Comparison of ENCODE assay signal across 8 mouse cellular contexts in genomic region chr7:127842001-127842718, GRCm38 (mm10). TPM values are rescaled to one million over a fixed set of nuclear protein-coding genes. Genes with fewer than 3 reads are reported as not detected.
DNase-seq lines count a peak whose midpoint lies in the region; ATAC-seq and TF ChIP-seq lines count a peak whose summit lies in the region.

No protein-coding gene starts in this region.

- peak overlapping the region; percentile 40 for H3K27ac ChIP-seq in CH12.LX (ENCODE audit: insufficient read depth, low read depth)
- H3K27ac ChIP-seq in forebrain, embryonic 10.5 days: peak overlapping the region; percentile 87
- peak overlapping the region; percentile 74 to 91 for H3K27ac ChIP-seq in heart, embryonic 14.5 days (replicated peaks in 1 of 2; ENCODE audit: control insufficient read depth in 1 of 2, insufficient read depth in 1 of 2, low read depth in 2 of 2, low read length in 2 of 2)
- peak overlapping the region; percentile 79 for H3K27ac ChIP-seq in liver, embryonic 14.5 days
- peak overlapping the region; percentile 91 for H3K27ac ChIP-seq in stomach, embryonic 15.5 days

- H3K27me3 ChIP-seq in CH12.LX (replicated peaks): no peaks in the 10 kb centered on the region
- 0 out of 2 replicates have a peak, but pooled peaks cover 12% of the 10 kb centered on the region for H3K27me3 ChIP-seq in forebrain, embryonic 10.5 days (ENCODE audit: poor library complexity, severe bottlenecking)
- no peaks in the 10 kb centered on the region for H3K27me3 ChIP-seq in heart, embryonic 14.5 days (ENCODE audit: control insufficient read depth, insufficient read depth, low read length)
- H3K27me3 ChIP-seq in liver, embryonic 14.5 days (ENCODE audit: control insufficient read depth, insufficient read depth, low read length): no peaks in the 10 kb centered on the region
- no peaks in the 10 kb centered on the region for H3K27me3 ChIP-seq in stomach, embryonic 15.5 days (replicated peaks)

- peak overlapping the region; percentile 65 to 87 (median 77) for H3K4me3 ChIP-seq in CH12.LX (replicated peaks in 1 of 3; ENCODE audit: low read depth in 2 of 3, low read length in 2 of 3, poor library complexity in 1 of 3)
- H3K4me3 ChIP-seq in forebrain, embryonic 10.5 days: peak overlapping the region; percentile 86
- peak overlapping the region; percentile 71 to 93 for H3K4me3 ChIP-seq in heart, embryonic 14.5 days (ENCODE audit: control insufficient read depth in 1 of 2, insufficient read depth in 1 of 2, low read depth in 1 of 2, low read length in 2 of 2)
- H3K4me3 ChIP-seq in liver, embryonic 14.5 days (ENCODE audit: insufficient read depth in 1 of 2, low read depth in 2 of 2, low read length in 2 of 2): peak overlapping the region; percentile 76 to 85
- H3K4me3 ChIP-seq in stomach, embryonic 15.5 days (replicated peaks): peak overlapping the region; percentile 78

- dilution Hi-C loops in CH12.LX (cut with MboI; ENCODE audit: extremely low pct_ligation_motif_present, extremely low pct_unique_long_range_greater_than_20kb, low sequenced_read_pairs): no loop called here

- ATAC-seq in heart, embryonic 14.5 days (ENCODE audit: insufficient number of reproducible peaks, insufficient read depth, low FRiP score, low read depth): peak; percentile 27; the same call in 1 of the 2 replicates
- peak; percentile 54 for ATAC-seq in liver, embryonic 14.5 days (ENCODE audit: insufficient read depth)
- ATAC-seq in stomach, embryonic 15.5 days (ENCODE audit: insufficient read depth, low FRiP score, low read depth): peak; percentile 80

- peak overlapping the region; percentile 74 for H3K9ac ChIP-seq in CH12.LX (ENCODE audit: insufficient read depth, low read depth)
- H3K9ac ChIP-seq in heart, embryonic 14.5 days (ENCODE audit: low read length): peak overlapping the region; percentile 92
- H3K9ac ChIP-seq in liver, embryonic 14.5 days (replicated peaks): peak overlapping the region; percentile 76
- H3K9ac ChIP-seq in stomach, embryonic 15.5 days: peak overlapping the region; percentile 48

- H3K4me1 ChIP-seq in CH12.LX (ENCODE audit: control insufficient read depth in 1 of 2, insufficient read depth in 2 of 2): peaks cover 2 to 13% of the 10 kb centered on the region in 2 experiments; a peak in 3 of 4 replicates
- H3K4me1 ChIP-seq in forebrain, embryonic 10.5 days: peaks cover 19% of the 10 kb centered on the region
- H3K4me1 ChIP-seq in heart, embryonic 14.5 days (ENCODE audit: control insufficient read depth in 2 of 2, insufficient read depth in 2 of 2, low read length in 2 of 2): peaks cover 5 to 9% of the 10 kb centered on the region in 2 experiments; a peak in 3 of 4 replicates
- H3K4me1 ChIP-seq in liver, embryonic 14.5 days (replicated peaks; ENCODE audit: control insufficient read depth in 2 of 2, insufficient read depth in 2 of 2, low read length in 1 of 2): peaks cover 9 to 10% of the 10 kb centered on the region in 2 experiments
- 0 out of 2 replicates have a peak, but pooled peaks cover 5% of the 10 kb centered on the region for H3K4me1 ChIP-seq in stomach, embryonic 15.5 days

- peaks cover 23 to 37% of the 10 kb centered on the region in 2 experiments for H3K36me3 ChIP-seq in CH12.LX (replicated peaks in 1 of 2; ENCODE audit: control insufficient read depth in 1 of 2, insufficient read depth in 1 of 2, low read length in 1 of 2)
- peaks cover 25% of the 10 kb centered on the region for H3K36me3 ChIP-seq in forebrain, embryonic 10.5 days (replicated peaks)
- peaks cover 42% of the 10 kb centered on the region for H3K36me3 ChIP-seq in heart, embryonic 14.5 days (ENCODE audit: control insufficient read depth, insufficient read depth, low read length)
- H3K36me3 ChIP-seq in liver, embryonic 14.5 days (replicated peaks; ENCODE audit: control insufficient read depth, insufficient read depth, low read depth): no peaks in the 10 kb centered on the region; the same call in 1 of the 2 replicates
- H3K36me3 ChIP-seq in stomach, embryonic 15.5 days: peaks cover 24% of the 10 kb centered on the region

- in situ Hi-C loops in CH12.LX (cut with MboI; ENCODE audit: low pct_ligation_motif_present, low pct_unique_long_range_greater_than_20kb, low sequenced_read_pairs): no loop called here

- DNase-seq in CH12.LX (ENCODE audit: extremely low read depth): peak; percentile 86
- peak; percentile 78 for DNase-seq in c-Kit-positive CD71-negative TER-119-negative erythroid progenitor cells, embryonic 14.5 days (ENCODE audit: low read depth)
- DNase-seq in forebrain, embryonic 10.5 days (ENCODE audit: extremely low spot score, low spot score): peak; percentile 75
- peak; percentile 89 for DNase-seq in kidney, postnatal 10 days
- peak; percentile 64 to 77 (median 70) for DNase-seq in liver, embryonic 14.5 days (ENCODE audit: low read depth in 3 of 3, low spot score in 3 of 3)
- peak; percentile 64 for DNase-seq in neural tube, embryonic 10.5 days (ENCODE audit: extremely low spot score, low spot score)

- no peak for TF ChIP-seq EP300 in CH12.LX (IDR thresholded peaks at IDR 0.05; ENCODE audit: low read length)
- no peak for TF ChIP-seq EP300 in liver, embryonic 14.5 days (IDR thresholded peaks at IDR 0.05; ENCODE audit: low read depth)

- no peak for TF ChIP-seq CTCF in CH12.LX (conservative IDR thresholded peaks at IDR 0.05 in 1 of 2, IDR thresholded peaks at IDR 0.05 in 1 of 2; ENCODE audit: low read depth in 2 of 2, low read length in 2 of 2)
- no peak for TF ChIP-seq CTCF in liver, embryonic 14.5 days (IDR thresholded peaks at IDR 0.05; ENCODE audit: low read depth)

- WGBS in forebrain, embryonic 10.5 days: under 1% methylated on average over 40 of the region's 40 CpGs
- under 1% methylated on average over 40 of the region's 40 CpGs for WGBS in heart, embryonic 14.5 days
- under 1% methylated on average over 40 of the region's 40 CpGs for WGBS in liver, embryonic 14.5 days (ENCODE audit: insufficient replicate concordance)
- under 1% methylated on average over 40 of the region's 40 CpGs for WGBS in stomach, embryonic 15.5 days

- H3K4me2 ChIP-seq in CH12.LX (ENCODE audit: insufficient read depth, low read depth, poor library complexity, severe bottlenecking): peak overlapping the region; percentile 41
- peak overlapping the region; percentile 92 for H3K4me2 ChIP-seq in heart, embryonic 14.5 days (ENCODE audit: low read length)
- peak overlapping the region; percentile 96 for H3K4me2 ChIP-seq in liver, embryonic 14.5 days (ENCODE audit: low read depth)
- H3K4me2 ChIP-seq in stomach, embryonic 15.5 days: peak overlapping the region; percentile 87

- TF ChIP-seq RAD21 in CH12.LX (IDR thresholded peaks at IDR 0.05; ENCODE audit: low read depth, low read length): no peak

- H3K9me3 ChIP-seq in CH12.LX (replicated peaks; ENCODE audit: low read length): no peaks in the 10 kb centered on the region
- H3K9me3 ChIP-seq in forebrain, embryonic 10.5 days: no peaks in the 10 kb centered on the region
- no peaks in the 10 kb centered on the region for H3K9me3 ChIP-seq in heart, embryonic 14.5 days (ENCODE audit: control insufficient read depth, low read length)
- no peaks in the 10 kb centered on the region for H3K9me3 ChIP-seq in liver, embryonic 14.5 days (ENCODE audit: control insufficient read depth, low read length)
- H3K9me3 ChIP-seq in stomach, embryonic 15.5 days: no peaks in the 10 kb centered on the region

- peak; percentile 61 for TF ChIP-seq POLR2A in CH12.LX (IDR thresholded peaks at IDR 0.05; ENCODE audit: low read depth, low read length)

- no peaks in the 10 kb centered on the region for H3K79me2 ChIP-seq in CH12.LX (replicated peaks; ENCODE audit: control insufficient read depth, extremely low read depth, insufficient read depth, poor library complexity, severe bottlenecking)

RNA-seq across cellular contexts. Expression of gene Stx1b, which starts 17.8 kb away (rescaled TPM):
- total RNA-seq in CH12.LX (2012; rRNA removed) (0.08 TPM in 1 of 2 replicates, not detected in the other), CH12.LX (2014; rRNA removed) (not detected in 2 replicates)
- 0.25 and 0.31 TPM in 2 replicates for polyA plus RNA-seq in CH12.LX (2012; ENCODE audit: insufficient read length, low read depth)
- 5.5 and 6.1 TPM in 2 replicates for polyA plus RNA-seq in forebrain, embryonic 10.5 days (2016; fragmentation: Nextera tagmentation; extraction: Ambion mirVana)
- polyA plus RNA-seq in heart, embryonic 14.5 days (2014; fragmentation: Nextera tagmentation; extraction: Ambion mirVana): 1.0 and 1.2 TPM in 2 replicates
- polyA plus RNA-seq in liver, embryonic 14.5 days (2012; rRNA removed): 0.95 and 1.1 TPM in 2 replicates
- 0.05 and 0.21 TPM in 2 replicates for polyA plus RNA-seq in liver, embryonic 14.5 days (2014; fragmentation: Nextera tagmentation; extraction: Ambion mirVana)
- 3.2 and 3.4 TPM in 2 replicates for polyA plus RNA-seq in stomach, embryonic 15.5 days (2015; fragmentation: Nextera tagmentation; extraction: Ambion mirVana)

RNA-seq across cellular contexts. Expression of gene Stx4a, which starts 18.1 kb away (rescaled TPM):
- total RNA-seq in CH12.LX (2012; rRNA removed) (23.0 and 25.4 TPM in 2 replicates), CH12.LX (2014; rRNA removed) (15.9 and 16.5 TPM in 2 replicates)
- 50.5 and 59.0 TPM in 2 replicates for polyA plus RNA-seq in CH12.LX (2012; ENCODE audit: insufficient read length, low read depth)
- 23.7 and 24.6 TPM in 2 replicates for polyA plus RNA-seq in forebrain, embryonic 10.5 days (2016; fragmentation: Nextera tagmentation; extraction: Ambion mirVana)
- polyA plus RNA-seq in heart, embryonic 14.5 days (2014; fragmentation: Nextera tagmentation; extraction: Ambion mirVana): 25.8 and 28.8 TPM in 2 replicates
- polyA plus RNA-seq in liver, embryonic 14.5 days (2012; rRNA removed): 20.4 and 34.9 TPM in 2 replicates
- 7.2 and 8.1 TPM in 2 replicates for polyA plus RNA-seq in liver, embryonic 14.5 days (2014; fragmentation: Nextera tagmentation; extraction: Ambion mirVana)
- polyA plus RNA-seq in stomach, embryonic 15.5 days (2015; fragmentation: Nextera tagmentation; extraction: Ambion mirVana): 45.3 and 48.1 TPM in 2 replicates

RNA-seq across cellular contexts. Expression of gene Zfp646, which starts 33.9 kb away (rescaled TPM):
- total RNA-seq in CH12.LX (2012; rRNA removed): 23.8 and 25.3 TPM in 2 replicates
- total RNA-seq in CH12.LX (2014; rRNA removed): 9.3 and 10.6 TPM in 2 replicates
- polyA plus RNA-seq in CH12.LX (2012; ENCODE audit: insufficient read length, low read depth): 16.6 and 18.8 TPM in 2 replicates
- 18.6 and 19.5 TPM in 2 replicates for polyA plus RNA-seq in forebrain, embryonic 10.5 days (2016; fragmentation: Nextera tagmentation; extraction: Ambion mirVana)
- polyA plus RNA-seq in heart, embryonic 14.5 days (2014; fragmentation: Nextera tagmentation; extraction: Ambion mirVana): 8.8 and 8.9 TPM in 2 replicates
- polyA plus RNA-seq in liver, embryonic 14.5 days (2012; rRNA removed): 5.8 and 6.7 TPM in 2 replicates
- polyA plus RNA-seq in liver, embryonic 14.5 days (2014; fragmentation: Nextera tagmentation; extraction: Ambion mirVana): 4.6 and 5.1 TPM in 2 replicates
- polyA plus RNA-seq in stomach, embryonic 15.5 days (2015; fragmentation: Nextera tagmentation; extraction: Ambion mirVana): 9.1 and 10.9 TPM in 2 replicates

RNA-seq across cellular contexts. Expression of gene Zfp668, which starts 34.5 kb away (rescaled TPM):
- total RNA-seq in CH12.LX (2012; rRNA removed): 5.6 and 5.9 TPM in 2 replicates
- 2.4 and 2.6 TPM in 2 replicates for total RNA-seq in CH12.LX (2014; rRNA removed)
- 7.0 and 8.6 TPM in 2 replicates for polyA plus RNA-seq in CH12.LX (2012; ENCODE audit: insufficient read length, low read depth)
- 39.9 and 41.8 TPM in 2 replicates for polyA plus RNA-seq in forebrain, embryonic 10.5 days (2016; fragmentation: Nextera tagmentation; extraction: Ambion mirVana)
- polyA plus RNA-seq in heart, embryonic 14.5 days (2014; fragmentation: Nextera tagmentation; extraction: Ambion mirVana): 6.8 and 7.4 TPM in 2 replicates
- 3.0 TPM in 2 replicates for polyA plus RNA-seq in liver, embryonic 14.5 days (2012; rRNA removed)
- 3.9 and 4.3 TPM in 2 replicates for polyA plus RNA-seq in liver, embryonic 14.5 days (2014; fragmentation: Nextera tagmentation; extraction: Ambion mirVana)
- 14.6 and 16.7 TPM in 2 replicates for polyA plus RNA-seq in stomach, embryonic 15.5 days (2015; fragmentation: Nextera tagmentation; extraction: Ambion mirVana)

RNA-seq across cellular contexts. Expression of gene Hsd3b7, which starts 41.8 kb away (rescaled TPM):
- 2.9 and 4.2 TPM in 2 replicates for total RNA-seq in CH12.LX (2012; rRNA removed)
- 5.9 and 6.8 TPM in 2 replicates for total RNA-seq in CH12.LX (2014; rRNA removed)
- polyA plus RNA-seq in CH12.LX (2012; ENCODE audit: insufficient read length, low read depth): 0.99 and 2.1 TPM in 2 replicates
- polyA plus RNA-seq in forebrain, embryonic 10.5 days (2016; fragmentation: Nextera tagmentation; extraction: Ambion mirVana): 5.4 and 5.8 TPM in 2 replicates
- 20.4 and 22.2 TPM in 2 replicates for polyA plus RNA-seq in heart, embryonic 14.5 days (2014; fragmentation: Nextera tagmentation; extraction: Ambion mirVana)
- polyA plus RNA-seq in liver, embryonic 14.5 days (2012; rRNA removed): 44.8 and 45.5 TPM in 2 replicates
- 44.8 and 45.5 TPM in 2 replicates for polyA plus RNA-seq in liver, embryonic 14.5 days (2014; fragmentation: Nextera tagmentation; extraction: Ambion mirVana)
- 27.4 and 31.8 TPM in 2 replicates for polyA plus RNA-seq in stomach, embryonic 15.5 days (2015; fragmentation: Nextera tagmentation; extraction: Ambion mirVana)

Comparison
In these comparisons a context has a peak if more than half of its experiments do, and no peak if none do; other contexts are left out.
1. Peak in every context shown above with its lines: DNase-seq, ATAC-seq, H3K4me3 ChIP-seq and H3K27ac ChIP-seq.
2. H3K27ac ChIP-seq: peak in every context shown above with its lines; median percentile 91 in stomach, embryonic 15.5 days; 87 in forebrain, embryonic 10.5 days; 82 in heart, embryonic 14.5 days; 79 in liver, embryonic 14.5 days; 40 in CH12.LX.
3. H3K4me2 ChIP-seq: peak in every context shown above with its lines; median percentile 96 in liver, embryonic 14.5 days; 92 in heart, embryonic 14.5 days; 87 in stomach, embryonic 15.5 days; 41 in CH12.LX.
4. ATAC-seq: peak in every context shown above with its lines; median percentile 80 in stomach, embryonic 15.5 days; 54 in liver, embryonic 14.5 days; 27 in heart, embryonic 14.5 days.